Mouse (Mus musculus) neural tube, embryonic 11.5 days (tissue): ENCODE measurements around the gene Tgfbr3. TPM values are rescaled to one million over a fixed set of nuclear protein-coding genes. Genes with fewer than 3 reads are reported as not detected.
A peak's percentile ranks its signal among the peaks of the same experiment; 100 is the strongest.

ENCODE experiments used
- ATAC-seq: fragments of 200-750 bp; cut with Nextera tagmentation; 2 replicates; pipeline ENCODE4 v1.8.0; 2017; ENCODE audit warnings: moderate number of reproducible peaks, mild to moderate bottlenecking, moderate TSS enrichment, moderate library complexity; ENCODE audit not compliant: insufficient read depth, low FRiP score, low TSS enrichment
- DNase-seq: peaks from one replicate; pipeline ENCODE4 v3.0.0-alpha.2; 2015; ENCODE audit warnings: low spot score
- H3K27ac ChIP-seq: fragments of 300-500 bp; sonication (generic); 2 replicates; pipeline ENCODE4 v1.5.1; 2014; ENCODE audit warnings: low read depth, mild to moderate bottlenecking, low read length
- H3K27me3 ChIP-seq: fragments of 300-500 bp; sonication (generic); 2 replicates; pipeline ENCODE4 v1.6.1; 2014; ENCODE audit warnings: mild to moderate bottlenecking, low read length, mixed read lengths; ENCODE audit not compliant: control insufficient read depth, insufficient read depth
- H3K36me3 ChIP-seq: fragments of 300-500 bp; sonication (generic); 2 replicates; pipeline ENCODE4 v1.6.1; 2014; ENCODE audit warnings: mild to moderate bottlenecking, low read length, moderate library complexity, mixed read lengths; ENCODE audit not compliant: control insufficient read depth, insufficient read depth
- H3K4me1 ChIP-seq: fragments of 300-500 bp; sonication (generic); 2 replicates; pipeline ENCODE4 v1.6.1; 2014; ENCODE audit warnings: low read length, mixed read lengths; ENCODE audit not compliant: control insufficient read depth, insufficient read depth
- H3K4me2 ChIP-seq: fragments of 300-500 bp; sonication (generic); 2 replicates; pipeline ENCODE4 v1.6.1; 2014; ENCODE audit warnings: low read depth, mild to moderate bottlenecking, moderate library complexity
- H3K4me3 ChIP-seq: fragments of 300-500 bp; sonication (generic); 2 replicates; pipeline ENCODE4 v1.5.1; 2014; ENCODE audit warnings: low read depth, low read length
- H3K9ac ChIP-seq: fragments of 300-500 bp; sonication (generic); 2 replicates; pipeline ENCODE4 v1.6.1; 2014; ENCODE audit warnings: mild to moderate bottlenecking, low read length
- H3K9me3 ChIP-seq: fragments of 300-500 bp; sonication (generic); 2 replicates; pipeline ENCODE4 v1.6.1; 2016; ENCODE audit warnings: low read length; ENCODE audit not compliant: control insufficient read depth
- WGBS: fragments of 180-500 bp; shearing (Covaris S2); extraction: QIAGEN DNeasy Blood & Tissue Kit; methylation state at CpG from one replicate; pipeline ENCODE4 v1.1.7; 2014; 5-methylcytosine and 5-hydroxymethylcytosine counted together
- polyA plus RNA-seq: library from polyadenylated mRNA; unstranded; fragments of >200 nt; fragmentation: Nextera tagmentation; extraction: Ambion mirVana; gene quantifications from 2 replicates; pipeline ENCODE4 v1.2.1, GENCODE M21; 2014

Gene Tgfbr3
- polyA plus RNA-seq: 8.2 and 8.6 TPM in 2 replicates

- DNase-seq: peak; percentile 88
- Histone ChIP-seq H3K9ac (peak within 1 kb of the TSS; percentile 59), H3K9me3 (no peaks in the 10 kb centered on the region), H3K4me2 (peak within 1 kb of the TSS; percentile 98), H3K27me3 (peaks cover 6% of the 10 kb centered on the region; the same call in 1 of the 2 replicates), H3K4me3 (peak within 1 kb of the TSS; percentile 73), H3K4me1 (peaks cover 3% of the 10 kb centered on the region; the same call in 1 of the 2 replicates), H3K36me3 (no peaks in the 10 kb centered on the region), H3K27ac (peak within 1 kb of the TSS; percentile 21; the same call in 1 of the 2 replicates)
- ATAC-seq: peak; percentile 94
- 0% methylated on average over 31 of the region's 54 CpGs for WGBS
These were observed at the start of gene Tgfbr3 for GRCm38 (mm10) chr5:107289234-107289764. Gene Tgfbr3 (minus strand): TSS chr5:107289629.

GRCm38 (mm10) chr5:107330916-107331421 lies 41.5 kb upstream of the Tgfbr3 start, which contains the start of gene Brdt:
Gene Brdt (plus strand): TSS chr5:107331159.
- DNase-seq: no peak
- Histone ChIP-seq H3K4me3 (no peak within 1 kb of the TSS), H3K4me2 (no peak within 1 kb of the TSS), H3K4me1 (no peaks in the 10 kb centered on the region), H3K9me3 (no peaks in the 10 kb centered on the region), H3K36me3 (no peaks in the 10 kb centered on the region), H3K9ac (no peak within 1 kb of the TSS), H3K27me3 (no peaks in the 10 kb centered on the region), H3K27ac (no peak within 1 kb of the TSS)
- no peak for ATAC-seq
- 90% methylated on average over 30 of the region's 30 CpGs for WGBS

- H3K9me3 ChIP-seq: no peaks in the 10 kb centered on the region
- 5% methylated on average over 1 of the region's 1 CpGs for WGBS
- DNase-seq: peak; percentile 26
These were observed 31.3 kb upstream of the Tgfbr3 start for GRCm38 (mm10) chr5:107320703-107321102.

GRCm38 (mm10) chr5:107317141-107317540 lies 27.7 kb upstream of the Tgfbr3 start:
- no peaks in the 10 kb centered on the region for H3K36me3 ChIP-seq
- H3K27me3 ChIP-seq: no peaks in the 10 kb centered on the region
- no peak overlapping the region for H3K9ac ChIP-seq
- H3K9me3 ChIP-seq: no peaks in the 10 kb centered on the region
- 92% methylated on average over 7 of the region's 7 CpGs for WGBS
- H3K4me1 ChIP-seq: no peaks in the 10 kb centered on the region
- H3K27ac ChIP-seq: no peak overlapping the region
- ATAC-seq: no peak
- no peak for DNase-seq
- no peak overlapping the region for H3K4me3 ChIP-seq
- no peak overlapping the region for H3K4me2 ChIP-seq

More at GRCm38 (mm10) chr5:107320703-107321102, 31.3 kb upstream of the Tgfbr3 start:
- Histone ChIP-seq H3K4me3 (no peak overlapping the region), H3K27me3 (no peaks in the 10 kb centered on the region), H3K36me3 (no peaks in the 10 kb centered on the region), H3K9ac (no peak overlapping the region), H3K27ac (no peak overlapping the region), H3K4me1 (no peaks in the 10 kb centered on the region), H3K4me2 (no peak overlapping the region)
- no peak for ATAC-seq

GRCm38 (mm10) chr5:107307432-107307831 lies 18.0 kb upstream of the Tgfbr3 start:
- Histone ChIP-seq H3K27ac (no peak overlapping the region), H3K4me3 (no peak overlapping the region), H3K4me1 (no peaks in the 10 kb centered on the region), H3K9ac (no peak overlapping the region), H3K4me2 (no peak overlapping the region), H3K36me3 (no peaks in the 10 kb centered on the region), H3K27me3 (no peaks in the 10 kb centered on the region), H3K9me3 (no peaks in the 10 kb centered on the region)
- ATAC-seq (no peak), DNase-seq (no peak)
- 76% methylated on average over 4 of the region's 4 CpGs for WGBS

- no peaks in the 10 kb centered on the region for H3K4me1 ChIP-seq
- ATAC-seq: no peak
- no peak overlapping the region for H3K9ac ChIP-seq
- WGBS: 78% methylated on average over 13 of the region's 13 CpGs
- no peaks in the 10 kb centered on the region for H3K36me3 ChIP-seq
- H3K27ac ChIP-seq: no peak overlapping the region
- no peak overlapping the region for H3K4me2 ChIP-seq
- H3K4me3 ChIP-seq: no peak overlapping the region
- no peaks in the 10 kb centered on the region for H3K27me3 ChIP-seq
- H3K9me3 ChIP-seq: no peaks in the 10 kb centered on the region
- no peak for DNase-seq
These were observed 14.8 kb upstream of the Tgfbr3 start for GRCm38 (mm10) chr5:107304117-107304825.

GRCm38 (mm10) chr5:107303350-107303861 lies 14.0 kb upstream of the Tgfbr3 start:
- no peaks in the 10 kb centered on the region for H3K27me3 ChIP-seq
- no peaks in the 10 kb centered on the region for H3K36me3 ChIP-seq
- no peaks in the 10 kb centered on the region for H3K9me3 ChIP-seq
- no peak overlapping the region for H3K4me2 ChIP-seq
- H3K9ac ChIP-seq: no peak overlapping the region
- ATAC-seq (no peak), DNase-seq (no peak)
- H3K4me1 ChIP-seq: no peaks in the 10 kb centered on the region
- no peak overlapping the region for H3K4me3 ChIP-seq
- no peak overlapping the region for H3K27ac ChIP-seq
- 56% methylated on average over 11 of the region's 11 CpGs for WGBS

GRCm38 (mm10) chr5:107298854-107299253 lies 9.4 kb upstream of the Tgfbr3 start:
- Histone ChIP-seq H3K27me3 (no peaks in the 10 kb centered on the region), H3K36me3 (no peaks in the 10 kb centered on the region), H3K4me1 (no peaks in the 10 kb centered on the region), H3K27ac (no peak overlapping the region), H3K9ac (no peak overlapping the region), H3K4me3 (no peak overlapping the region), H3K4me2 (no peak overlapping the region), H3K9me3 (no peaks in the 10 kb centered on the region)
- ATAC-seq: no peak
- DNase-seq: no peak
- WGBS: 81% methylated on average over 11 of the region's 11 CpGs
